Mouse (Mus musculus) embryonic fibroblast, embryonic 13.5 days (primary cell): ENCODE measurements around the gene Cflar.
"Not testable (repeated sequence)": the region's sequence is repeated elsewhere in the genome, so short reads cannot be mapped to it uniquely, and the experiment has no call there.

ENCODE experiments used
- CTCF ChIP-seq: IDR thresholded peaks from 2 replicates; pipeline ENCODE4 v1.5.1; 2011; ENCODE audit warnings: mild to moderate bottlenecking, control low read depth, low read length, moderate library complexity, borderline replicate concordance; ENCODE audit not compliant: insufficient read depth
- POLR2A ChIP-seq: IDR thresholded peaks from 2 replicates; pipeline ENCODE4 v1.6.1; 2011; ENCODE audit warnings: low read depth, mild to moderate bottlenecking, control low read depth, low read length, moderate library complexity

DNA sequence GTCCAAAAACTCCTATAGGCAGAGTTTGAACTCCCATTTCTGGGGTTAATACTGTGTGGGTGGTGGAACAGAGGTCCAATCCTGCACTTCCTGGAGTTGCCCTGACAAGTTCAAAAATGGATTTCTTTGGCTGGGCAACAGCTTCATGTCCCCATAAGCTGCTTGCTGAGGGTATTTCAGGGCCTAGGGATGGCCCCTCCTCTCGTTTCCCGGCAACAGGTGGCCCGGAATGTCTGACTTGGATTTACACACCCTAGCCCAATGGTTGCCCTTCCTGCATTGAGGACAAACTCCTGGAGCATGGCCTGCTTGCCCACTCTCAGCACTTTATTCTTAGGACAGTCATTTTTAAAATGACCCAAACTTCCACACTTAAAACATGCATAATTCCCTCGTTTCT is 55.1 kb downstream of the Cflar start:
- TF ChIP-seq POLR2A, CTCF: not testable (repeated sequence)
